Mouse (Mus musculus) CH12.LX (cell line): Measurements from ENCODE around the gene Hspbp1. TPM values are rescaled to one million over a fixed set of nuclear protein-coding genes. Genes with fewer than 3 reads are reported as not detected.

ENCODE experiments used
- DNase-seq: peaks from one replicate; pipeline ENCODE4 v3.0.0-alpha.2; 2013; ENCODE audit errors: extremely low read depth
- H3K27ac ChIP-seq: 2 replicates; pipeline ENCODE4 v1.5.1; 2012; ENCODE audit warnings: low read depth, mild to moderate bottlenecking, control low read depth, moderate library complexity; ENCODE audit not compliant: insufficient read depth
- H3K27me3 ChIP-seq: replicated peaks from 2 replicates; pipeline ENCODE3; 2012; ENCODE audit warnings: inconsistent platforms
- H3K36me3 ChIP-seq, 2 experiments: replicated peaks in 1 of 2; 2 replicates each; pipeline versions ENCODE3 to v1.6.1; 2012; ENCODE audit warnings: inconsistent platforms in 1 of 2, low read length in 1 of 2, mild to moderate bottlenecking in 1 of 2, mixed read lengths in 1 of 2, moderate library complexity in 1 of 2; ENCODE audit not compliant: control insufficient read depth in 1 of 2, insufficient read depth in 1 of 2
- H3K4me1 ChIP-seq, 2 experiments: 2 replicates each; pipeline ENCODE4 v1.6.1; 2012; ENCODE audit warnings: inconsistent platforms in 1 of 2, moderate library complexity in 1 of 2; ENCODE audit not compliant: insufficient read depth in 2 of 2, control insufficient read depth in 1 of 2
- H3K4me2 ChIP-seq: 2 replicates; pipeline ENCODE4 v1.6.1; 2012; ENCODE audit warnings: low read depth, mild to moderate bottlenecking, control low read depth; ENCODE audit not compliant: poor library complexity, insufficient read depth, severe bottlenecking
- H3K4me3 ChIP-seq, 3 experiments: fragments of 150-350 bp in 1 of 3; sonication (generic) in 1 of 3; replicated peaks in 1 of 3; 2 replicates each; pipeline versions ENCODE3 to v1.5.1; 2011 to 2012; ENCODE audit warnings: low read depth in 2 of 3, low read length in 2 of 3, mild to moderate bottlenecking in 2 of 3, moderate library complexity in 2 of 3, control low read depth in 1 of 3, improper control_type of control experiment in 1 of 3, inconsistent platforms in 1 of 3, mixed read lengths in 1 of 3; ENCODE audit not compliant: poor library complexity in 1 of 3
- H3K79me2 ChIP-seq: replicated peaks from 2 replicates; pipeline ENCODE4 v1.6.1; 2012; ENCODE audit warnings: mild to moderate bottlenecking, moderate library complexity; ENCODE audit not compliant: control insufficient read depth, poor library complexity, insufficient read depth, severe bottlenecking; ENCODE audit errors: extremely low read depth
- H3K9ac ChIP-seq: 2 replicates; pipeline ENCODE4 v1.6.1; 2012; ENCODE audit warnings: low read depth, mild to moderate bottlenecking, control low read depth, moderate library complexity; ENCODE audit not compliant: insufficient read depth
- H3K9me3 ChIP-seq: replicated peaks from 2 replicates; pipeline ENCODE3; 2012; ENCODE audit warnings: low read length, inconsistent platforms, mixed read lengths
- CHD2 ChIP-seq: IDR thresholded peaks from 2 replicates; pipeline ENCODE4 v1.6.1; 2011; ENCODE audit warnings: low read length, improper control_type of control experiment
- CTCF ChIP-seq, 2 experiments: IDR thresholded peaks in 1 of 2; conservative IDR thresholded peaks in 1 of 2; 2 replicates each; pipeline ENCODE4 v1.5.1; 2011 to 2012; ENCODE audit warnings: low read depth in 2 of 2, low read length in 2 of 2, improper control_type of control experiment in 1 of 2, inconsistent platforms in 1 of 2, mild to moderate bottlenecking in 1 of 2, moderate library complexity in 1 of 2
- E2F4 ChIP-seq: IDR thresholded peaks from 2 replicates; pipeline ENCODE4 v1.6.1; 2011; ENCODE audit warnings: low read depth, low read length, improper control_type of control experiment; ENCODE audit not compliant: insufficient replicate concordance
- ELF1 ChIP-seq: IDR thresholded peaks from 2 replicates; pipeline ENCODE4 v1.6.1; 2014; ENCODE audit warnings: low read depth, mild to moderate bottlenecking, inconsistent platforms, low read length, improper control_type of control experiment
- IRF4 ChIP-seq: IDR thresholded peaks from 2 replicates; pipeline ENCODE4 v1.6.1; 2014; ENCODE audit warnings: low read depth, mild to moderate bottlenecking, inconsistent platforms, low read length, improper control_type of control experiment
- JUN ChIP-seq: IDR thresholded peaks from 2 replicates; pipeline ENCODE4 v1.6.1; 2011; ENCODE audit warnings: low read depth, mild to moderate bottlenecking, low read length, improper control_type of control experiment, moderate library complexity; ENCODE audit not compliant: insufficient read depth
- JUND ChIP-seq: conservative IDR thresholded peaks from 2 replicates; pipeline ENCODE4 v1.6.1; 2011; ENCODE audit warnings: low read depth, low read length, improper control_type of control experiment
- MAFK ChIP-seq: IDR thresholded peaks from 2 replicates; pipeline ENCODE4 v1.6.1; 2011; ENCODE audit warnings: low read length, improper control_type of control experiment; ENCODE audit not compliant: insufficient replicate concordance
- MAX ChIP-seq: IDR thresholded peaks from 2 replicates; pipeline ENCODE4 v1.6.1; 2011; ENCODE audit warnings: low read length, improper control_type of control experiment
- MAZ ChIP-seq: IDR thresholded peaks from 2 replicates; pipeline ENCODE4 v1.6.1; 2012; ENCODE audit warnings: low read depth, mild to moderate bottlenecking, inconsistent platforms, low read length, improper control_type of control experiment, moderate library complexity
- MEF2A ChIP-seq: IDR thresholded peaks from 2 replicates; pipeline ENCODE4 v1.6.1; 2014; ENCODE audit warnings: low read depth, mild to moderate bottlenecking, inconsistent platforms, low read length, improper control_type of control experiment, borderline replicate concordance
- MXI1 ChIP-seq: IDR thresholded peaks from 2 replicates; pipeline ENCODE4 v1.6.1; 2011; ENCODE audit warnings: mild to moderate bottlenecking, low read depth, low read length, improper control_type of control experiment
- MYC ChIP-seq: IDR thresholded peaks from 2 replicates; pipeline ENCODE4 v1.6.1; 2011; ENCODE audit warnings: low read depth, mild to moderate bottlenecking, improper control_type of control experiment, low read length
- NELFE ChIP-seq: IDR thresholded peaks from 2 replicates; pipeline ENCODE4 v1.6.1; 2011; ENCODE audit warnings: low read depth, low read length, improper control_type of control experiment
- NRF1 ChIP-seq: IDR thresholded peaks from 2 replicates; pipeline ENCODE4 v1.6.1; 2014; ENCODE audit warnings: low read depth, mild to moderate bottlenecking, inconsistent platforms, low read length, improper control_type of control experiment, moderate library complexity
- POLR2A ChIP-seq: IDR thresholded peaks from 2 replicates; pipeline ENCODE4 v1.6.1; 2011; ENCODE audit warnings: low read depth, mild to moderate bottlenecking, improper control_type of control experiment, low read length
- RAD21 ChIP-seq: IDR thresholded peaks from 2 replicates; pipeline ENCODE4 v1.6.1; 2011; ENCODE audit warnings: low read depth, mild to moderate bottlenecking, low read length, improper control_type of control experiment, moderate library complexity
- SIN3A ChIP-seq: IDR thresholded peaks from 2 replicates; pipeline ENCODE4 v1.6.1; 2012; ENCODE audit warnings: low read length, improper control_type of control experiment, inconsistent platforms
- TBP ChIP-seq: conservative IDR thresholded peaks from 2 replicates; pipeline ENCODE4 v1.6.1; 2011; ENCODE audit warnings: low read depth, low read length, improper control_type of control experiment
- UBTF ChIP-seq: IDR thresholded peaks from 2 replicates; pipeline ENCODE4 v1.6.1; 2012; ENCODE audit warnings: low read depth, mild to moderate bottlenecking, inconsistent platforms, low read length, improper control_type of control experiment, moderate library complexity
- ZC3H11A ChIP-seq: IDR thresholded peaks from 2 replicates; pipeline ENCODE4 v1.6.1; 2012; ENCODE audit warnings: low read depth, mild to moderate bottlenecking, inconsistent platforms, low read length, improper control_type of control experiment
- ZKSCAN1 ChIP-seq: IDR thresholded peaks from 2 replicates; pipeline ENCODE4 v1.6.1; 2012; ENCODE audit warnings: low read depth, inconsistent platforms, low read length, improper control_type of control experiment, borderline replicate concordance
- ZNF384 ChIP-seq: IDR thresholded peaks from 2 replicates; pipeline ENCODE4 v1.6.1; 2012; ENCODE audit warnings: low read depth, low read length, improper control_type of control experiment, inconsistent platforms
- dilution Hi-C: fragments of 300-500 bp; cut with MboI; formaldehyde crosslinking; loops from 2 replicates; pipeline ENCODE4 v1.14.3; 2020; ENCODE audit warnings: low sequenced_read_pairs; ENCODE audit not compliant: extremely low pct_unique_long_range_greater_than_20kb, extremely low pct_ligation_motif_present
- in situ Hi-C: fragments of 300-500 bp; cut with MboI; formaldehyde crosslinking; loops from 3 replicates; pipeline ENCODE4 v1.14.3; 2019; ENCODE audit warnings: low sequenced_read_pairs, low pct_ligation_motif_present, low pct_unique_long_range_greater_than_20kb, mixed read lengths
- polyA plus RNA-seq: library from polyadenylated mRNA; unstranded; fragments of >175 nt; gene quantifications from 2 replicates; pipeline ENCODE4 v1.2.1, GENCODE M21; 2012; ENCODE audit warnings: low read depth; ENCODE audit not compliant: insufficient read length
- total RNA-seq, 2 experiments: library from RNA; depleted of rRNA; stranded (reverse); fragments of 300-350 nt in 1 of 2; fragments of >200 nt in 1 of 2; gene quantifications; 2 replicates each; pipeline ENCODE4 v1.2.3; 2012 to 2014

Hspbp1 gene
- total and polyA plus RNA-seq, 3 experiments = 90.6 to 131 (median 98.8) TPM

DNA sequence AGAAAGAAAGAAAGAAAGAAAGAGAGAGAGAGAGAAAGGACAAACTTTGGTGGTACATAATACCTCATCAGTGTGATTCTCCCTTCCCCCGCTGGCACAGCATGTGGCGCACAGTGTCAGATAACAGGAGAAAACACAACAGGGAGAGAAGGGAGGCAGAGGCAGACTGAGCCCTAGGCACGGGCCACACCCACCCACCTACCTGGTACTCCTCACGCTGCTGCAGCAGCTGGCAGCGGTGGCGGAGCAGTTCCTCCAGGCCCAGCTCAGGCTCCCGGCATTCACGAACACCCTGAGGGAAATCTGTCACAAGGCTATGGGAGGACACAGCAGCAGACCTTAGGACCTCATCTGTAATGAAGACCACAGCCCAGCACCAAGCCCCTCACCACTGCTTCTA lies 21.7 kb downstream of the Hspbp1 start:
- H3K27me3 ChIP-seq = no peaks in the 10 kb centered on the region
- TF ChIP-seq MAFK (no peak), NRF1 (no peak), POLR2A (no peak), ZKSCAN1 (no peak), SIN3A (no peak), NELFE (no peak), JUN (no peak), ZC3H11A (no peak)
- H3K4me3 ChIP-seq = no peak overlapping the region
- in situ Hi-C loops = no loop called here
- H3K36me3 ChIP-seq = peaks cover 33 to 64% of the 10 kb centered on the region in 2 experiments
- no peaks in the 10 kb centered on the region for H3K9me3 ChIP-seq
- DNase-seq = no peak
- peaks cover 2% of the 10 kb centered on the region for H3K79me2 ChIP-seq
- H3K4me2 ChIP-seq = no peak overlapping the region; the same call in 1 of the 2 replicates
- dilution Hi-C loops = no loop called here
- H3K4me1 ChIP-seq = peaks cover 19 to 43% of the 10 kb centered on the region in 2 experiments
- H3K27ac ChIP-seq = peak overlapping the region; percentile 10
- no peak overlapping the region for H3K9ac ChIP-seq

DNA sequence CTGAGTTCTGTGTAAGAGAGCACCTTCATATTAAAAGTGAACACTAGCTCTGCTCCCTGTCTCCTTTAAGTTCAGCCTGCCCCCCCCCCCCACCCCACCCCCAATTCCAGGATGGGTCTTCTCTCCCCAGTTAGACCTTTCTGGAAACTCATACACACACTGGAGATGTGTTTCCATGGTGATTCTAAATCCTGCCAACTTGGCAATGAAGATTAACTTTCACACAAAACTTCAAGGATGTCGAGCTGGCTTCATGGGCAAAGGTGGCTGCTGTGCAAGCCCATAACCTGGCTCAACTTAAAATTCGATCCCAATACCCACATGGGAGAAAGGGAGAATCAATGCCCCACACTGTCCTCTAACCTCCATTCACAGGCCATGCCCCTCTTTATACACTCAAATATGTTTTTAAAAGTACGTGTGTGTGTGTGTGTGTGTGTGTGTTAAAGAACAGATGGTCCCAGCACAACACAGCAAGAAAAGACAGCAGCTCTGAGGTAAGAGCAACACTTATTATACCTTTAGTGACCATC lies 24.9 kb downstream of the Hspbp1 start:
- H3K9ac ChIP-seq = peak overlapping the region; percentile 67

DNA sequence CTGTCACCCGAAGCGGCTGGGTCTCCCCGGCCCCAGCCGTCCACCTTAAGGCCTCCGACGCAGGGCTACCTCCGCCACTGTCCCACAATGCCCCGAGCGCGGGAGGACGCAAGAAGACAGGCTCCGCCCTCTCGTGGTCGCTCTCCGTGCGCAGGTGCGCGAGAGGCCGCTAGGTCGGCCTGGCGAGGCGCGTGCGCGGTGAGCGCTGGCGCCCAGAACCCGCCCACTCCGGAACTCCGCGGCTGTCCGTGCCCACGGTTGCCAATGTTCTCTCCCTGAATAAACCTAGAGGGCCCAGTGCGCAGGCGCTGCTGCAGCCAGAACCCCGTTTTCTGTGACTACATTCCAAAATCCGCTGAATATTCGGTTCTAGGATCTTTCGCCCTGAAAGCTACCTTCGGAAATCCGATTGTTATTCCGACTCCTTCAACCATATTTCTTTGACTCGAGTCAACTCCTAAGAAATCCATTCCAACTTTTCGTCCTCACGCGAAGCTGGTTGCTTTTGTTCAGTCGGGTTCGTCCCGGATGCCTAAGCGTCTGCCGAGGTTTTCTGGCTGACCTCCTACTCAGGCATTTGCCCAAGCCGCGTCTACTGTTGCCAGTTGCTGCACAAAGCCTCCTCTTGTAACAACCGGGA lies 25.8 kb downstream of the Hspbp1 start, which contains the start of gene Ppp6r1:
Gene Ppp6r1 (minus strand): TSS at position 108 of the 640 bp plus-strand sequence.
- in situ Hi-C loops (no loop called here), dilution Hi-C loops (no loop called here)
- Histone ChIP-seq H3K4me3 (peak within 1 kb of the TSS; percentile 80 to 94 (median 93)), H3K27ac (peak within 1 kb of the TSS; percentile 83), H3K36me3 (peaks cover 11 to 40% of the 10 kb centered on the region in 2 experiments), H3K9ac (peak within 1 kb of the TSS; percentile 98), H3K27me3 (no peaks in the 10 kb centered on the region), H3K79me2 (peaks cover 44% of the 10 kb centered on the region), H3K9me3 (no peaks in the 10 kb centered on the region), H3K4me2 (peak within 1 kb of the TSS; percentile 90), H3K4me1 (peaks cover 13 to 65% of the 10 kb centered on the region in 2 experiments)
- peak; percentile 93 for DNase-seq
- TF ChIP-seq UBTF (no peak), JUN (no peak), MEF2A (no peak), ZNF384 (no peak), NRF1 (peak; percentile 90), JUND (no peak), ZKSCAN1 (no peak), TBP (peak; percentile 52), ELF1 (peak; percentile 92), NELFE (peak; percentile 86), MYC (0 out of 2 replicates have a peak, but pooled peaks have one; percentile 41), ZC3H11A (no peak), IRF4 (0 out of 2 replicates have a peak, but pooled peaks have one; percentile 12), MXI1 (peak; percentile 79), MAX (peak; percentile 35; the same call in 1 of the 2 replicates), POLR2A (peak; percentile 89), CHD2 (no peak), SIN3A (no peak; the same call in 1 of the 2 replicates), RAD21 (no peak), CTCF (conservative IDR thresholded peaks at IDR 0.05 in 1 of 2, IDR thresholded peaks at IDR 0.05 in 1 of 2; ENCODE audit: low read depth in 2 of 2, low read length in 2 of 2) (0 out of 4 replicates have a peak, but pooled peaks of 1 of the 2 experiments have one; percentile 6), E2F4 (no peak)

More for the DNA sequence above, 24.9 kb downstream of the Hspbp1 start:
- Histone ChIP-seq H3K4me2 (peak overlapping the region; percentile 67; the same call in 1 of the 2 replicates), H3K9me3 (no peaks in the 10 kb centered on the region), H3K4me3 (peak overlapping the region in 1 of 3 experiments; percentile 93), H3K27ac (no peak overlapping the region), H3K27me3 (no peaks in the 10 kb centered on the region), H3K4me1 (peaks cover 21 to 64% of the 10 kb centered on the region in 2 experiments), H3K36me3 (peaks cover 19 to 50% of the 10 kb centered on the region in 2 experiments), H3K79me2 (peaks cover 34% of the 10 kb centered on the region)
- in situ Hi-C loops (no loop called here), dilution Hi-C loops (no loop called here)
- no peak for TF ChIP-seq SIN3A
- no peak for TF ChIP-seq RAD21
- no peak for TF ChIP-seq MAZ
- no peak for TF ChIP-seq CHD2
- no peak for DNase-seq
